Mouse (Mus musculus): ENCODE data around the gene Ccdc84.

Ccdc84 gene

GRCm38 (mm10) chr9:44361190-44361917 lies 57.0 kb downstream of the Ccdc84 start, which contains the start of gene Vps11:
Gene Vps11 (minus strand): TSS chr9:44361670.
- peak; percentile 97 to 98 for DNase-seq

Data from kidney, postnatal 4 days (tissue).